Mouse (Mus musculus) neural tube, embryonic 10.5 days (tissue): ENCODE measurements around the gene Traf4.
A peak's percentile ranks its signal among the peaks of the same experiment; 100 is the strongest.

Source experiments
- DNase-seq: peaks from one replicate; pipeline ENCODE4 v3.0.0-alpha.2; 2017; ENCODE audit warnings: low spot score; ENCODE audit errors: extremely low spot score

The Traf4 gene

GRCm38 (mm10) chr11:78182961-78183844 is 17.8 kb upstream of the Traf4 start, which contains the start of gene Rpl23a:
Rpl23a (minus strand) TSS chr11:78183584.
- DNase-seq = peak; percentile 90

GRCm38 (mm10) chr11:78182450-78182849 is 17.1 kb upstream of the Traf4 start:
- DNase-seq = no peak

- no peak for DNase-seq
Measured at GRCm38 (mm10) chr11:78181830-78182357, 16.5 kb upstream of the Traf4 start.

DNA sequence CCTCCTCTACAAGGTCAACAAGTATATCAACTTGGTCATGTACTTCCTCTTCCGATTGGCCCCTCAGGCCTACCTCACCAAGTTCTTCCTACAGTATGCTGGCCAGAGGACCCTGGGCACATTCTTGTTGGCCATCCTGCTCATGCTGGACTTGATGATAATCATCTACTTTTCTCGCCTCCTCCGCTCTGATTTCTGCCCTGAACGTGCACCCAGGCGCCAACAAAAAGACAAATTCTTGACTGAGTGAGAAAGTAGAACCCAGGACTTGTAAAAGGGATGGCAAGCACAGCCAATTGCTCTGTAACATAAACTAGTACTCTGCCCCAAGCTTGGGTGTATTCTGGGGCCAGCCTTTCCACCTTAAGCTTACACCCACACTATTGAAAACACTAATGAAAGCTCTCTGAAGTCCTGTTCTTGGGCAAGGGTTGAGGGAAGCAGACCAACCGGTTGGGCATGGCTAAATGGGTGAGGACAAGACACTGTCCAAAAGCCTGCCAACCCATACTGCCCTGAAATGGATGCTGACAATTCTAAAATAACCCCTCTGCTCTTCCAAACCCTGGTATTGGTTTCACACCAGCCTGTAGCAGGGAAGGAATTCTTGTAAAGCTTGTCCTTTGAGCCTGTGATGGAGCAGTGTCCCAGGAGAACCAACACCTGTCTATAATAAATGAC is 14.8 kb upstream of the Traf4 start:
- no peak for DNase-seq

DNA sequence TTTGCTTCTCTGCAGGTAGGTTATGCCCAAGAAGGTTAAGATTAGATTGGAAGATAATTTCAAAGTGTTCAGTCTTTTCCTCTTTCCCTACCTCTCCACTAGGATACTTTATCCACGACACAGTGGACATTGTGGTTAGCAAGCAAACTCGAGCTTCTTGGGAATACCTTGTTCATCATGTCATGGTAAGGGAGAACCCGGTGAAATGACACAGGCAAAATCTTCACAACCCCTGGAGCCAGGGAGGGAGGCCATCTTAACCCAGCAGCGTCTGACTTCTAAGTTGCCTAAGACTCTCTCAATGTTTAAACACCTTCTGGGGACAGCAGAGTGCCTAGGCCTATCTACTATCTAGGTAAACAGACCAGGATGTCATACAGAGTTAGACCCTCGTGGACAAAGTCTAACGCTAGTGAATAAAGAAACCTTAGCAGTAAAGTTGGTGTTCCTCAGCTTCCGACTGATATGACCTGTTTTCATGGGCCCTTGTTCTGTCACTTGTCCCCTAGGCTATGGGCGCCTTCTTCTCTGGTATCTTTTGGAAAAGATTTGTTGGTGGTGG is 14.1 kb upstream of the Traf4 start:
- no peak for DNase-seq

DNA sequence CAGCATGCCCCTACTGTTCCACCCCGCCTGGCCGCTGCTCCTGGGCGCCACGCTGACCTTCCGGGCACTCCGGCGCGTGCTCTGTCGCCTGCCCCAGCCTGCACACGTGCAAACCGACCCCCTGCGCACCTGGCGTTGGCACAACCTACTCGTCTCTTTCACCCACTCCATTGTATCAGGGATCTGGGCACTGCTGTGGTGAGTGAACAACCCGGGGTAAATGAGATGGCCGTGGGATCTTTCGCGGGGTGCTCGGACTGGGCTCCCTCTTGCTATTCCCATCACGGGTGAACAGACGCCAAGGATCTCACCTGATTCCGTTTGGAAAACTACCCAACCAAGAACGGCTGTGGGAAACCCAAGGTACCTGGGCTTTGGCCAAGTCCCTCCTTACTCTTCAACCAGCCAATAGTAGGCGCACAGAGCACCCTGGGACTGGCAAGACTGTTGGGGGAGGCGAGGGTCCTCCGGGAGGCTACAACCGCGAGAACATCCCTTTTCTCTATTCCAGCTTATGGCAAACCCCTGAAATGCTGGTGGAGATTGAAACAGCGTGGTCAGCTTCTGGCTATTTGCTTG is 13.6 kb upstream of the Traf4 start:
- no peak for DNase-seq

- peak; percentile 98 for DNase-seq
Measured at GRCm38 (mm10) chr11:78177903-78178858, 12.8 kb upstream of the Traf4 start.

DNA sequence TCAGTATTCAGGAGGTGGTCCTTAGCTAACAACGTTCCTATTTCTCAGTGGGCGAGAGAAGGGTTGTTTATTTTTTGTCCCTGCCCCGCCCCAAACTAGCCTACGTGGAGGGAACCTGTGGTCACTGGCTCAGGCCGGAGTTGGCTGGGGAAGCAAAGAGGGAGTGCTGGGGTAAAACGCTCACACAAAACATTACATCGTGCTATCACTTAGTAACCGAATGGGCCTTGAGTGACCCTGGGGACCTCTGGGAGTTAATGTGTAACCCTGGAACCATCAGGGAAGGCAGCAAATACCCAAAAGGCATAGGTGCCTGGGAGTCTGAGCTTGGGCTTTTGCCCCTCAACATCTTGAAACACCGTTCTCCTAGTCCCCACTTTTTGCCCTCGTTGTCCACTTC is 12.0 kb upstream of the Traf4 start:
- no peak for DNase-seq

DNA sequence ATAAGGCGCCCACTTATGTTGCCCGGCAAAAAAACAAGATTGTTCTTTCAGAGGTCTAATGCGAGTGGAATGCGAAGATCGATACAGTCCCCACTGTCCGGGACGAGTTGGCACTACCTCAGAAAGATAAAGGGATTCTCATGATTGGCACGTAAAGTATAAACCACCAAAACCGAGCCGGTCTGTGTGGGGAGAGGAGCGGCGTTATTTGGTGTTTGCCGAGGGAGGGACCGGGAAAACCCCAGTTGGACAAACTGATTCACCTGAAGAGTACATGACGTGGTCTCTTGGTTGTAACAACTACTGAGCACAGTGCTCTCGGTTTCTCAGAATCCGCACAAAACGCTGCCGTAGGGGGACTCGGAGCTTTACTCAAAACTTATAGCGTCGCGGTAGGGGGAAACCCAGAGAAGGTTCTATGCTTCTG is 11.5 kb upstream of the Traf4 start:
- no peak for DNase-seq

DNA sequence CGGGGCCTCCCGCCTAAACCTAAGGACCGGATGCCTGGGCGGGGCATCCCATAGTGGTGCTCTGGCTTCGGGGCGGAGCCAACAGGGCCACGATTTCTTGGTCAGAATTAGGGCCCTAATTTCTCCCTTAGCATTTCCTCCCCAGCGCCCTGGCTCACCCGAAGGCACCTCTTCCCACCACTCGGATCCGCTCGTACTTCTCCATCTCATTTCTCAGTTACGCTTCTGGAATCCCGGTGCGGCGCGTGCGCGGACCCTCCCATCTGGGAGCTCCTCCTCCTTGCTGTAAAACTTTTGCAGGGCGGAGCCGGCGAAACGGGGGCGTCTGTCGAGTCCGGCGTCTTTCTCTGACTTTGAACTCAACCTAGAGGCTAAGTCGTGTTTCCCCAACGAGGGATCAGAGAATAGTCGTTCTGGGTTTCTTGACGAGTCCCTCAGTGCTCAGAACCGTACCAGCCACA is 11.0 kb upstream of the Traf4 start, which contains the start of the genes Nek8 and Tlcd1:
Gene Nek8, minus strand, starts transcription at position 274 of the 461 bp plus-strand sequence.
Gene Tlcd1, plus strand, starts transcription at position 310 of the 461 bp plus-strand sequence.
- peak; percentile 90 for DNase-seq

GRCm38 (mm10) chr11:78175771-78176401 is 10.5 kb upstream of the Traf4 start:
- no peak for DNase-seq

GRCm38 (mm10) chr11:78174506-78174905 is 9.1 kb upstream of the Traf4 start:
- no peak for DNase-seq

DNA sequence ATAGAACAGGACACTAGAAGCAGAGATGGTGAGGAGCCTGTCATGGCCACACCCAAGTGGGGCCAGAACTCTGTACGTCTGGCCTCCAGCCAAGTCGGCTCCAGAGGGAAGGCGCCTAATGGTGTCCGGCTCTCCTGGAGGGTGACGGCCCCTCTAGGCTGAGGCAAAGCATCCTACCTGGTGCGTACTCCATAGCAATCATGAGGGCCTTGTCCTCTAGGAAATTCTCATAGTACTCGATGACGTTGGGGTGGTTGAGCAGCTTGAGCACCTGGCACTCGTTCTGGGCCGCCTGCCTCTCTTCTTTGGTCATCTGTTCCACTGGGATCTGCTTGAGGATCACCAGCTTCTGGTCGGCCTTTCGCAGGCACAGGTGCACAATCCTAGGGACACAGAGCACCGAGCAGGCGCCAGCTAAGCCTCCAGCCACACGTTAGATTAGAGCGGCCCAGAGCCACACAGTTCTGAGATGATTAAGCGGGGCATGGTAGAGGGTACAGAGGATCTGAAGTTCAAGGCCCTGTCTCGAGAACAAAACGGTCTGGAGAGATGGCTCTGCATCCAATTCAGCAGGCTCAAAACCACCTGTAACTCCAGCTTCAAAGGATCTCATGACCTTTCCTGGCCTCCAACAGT is 7.5 kb upstream of the Traf4 start:
- no peak for DNase-seq

GRCm38 (mm10) chr11:78172034-78172747 is 6.8 kb upstream of the Traf4 start:
- no peak for DNase-seq

DNA sequence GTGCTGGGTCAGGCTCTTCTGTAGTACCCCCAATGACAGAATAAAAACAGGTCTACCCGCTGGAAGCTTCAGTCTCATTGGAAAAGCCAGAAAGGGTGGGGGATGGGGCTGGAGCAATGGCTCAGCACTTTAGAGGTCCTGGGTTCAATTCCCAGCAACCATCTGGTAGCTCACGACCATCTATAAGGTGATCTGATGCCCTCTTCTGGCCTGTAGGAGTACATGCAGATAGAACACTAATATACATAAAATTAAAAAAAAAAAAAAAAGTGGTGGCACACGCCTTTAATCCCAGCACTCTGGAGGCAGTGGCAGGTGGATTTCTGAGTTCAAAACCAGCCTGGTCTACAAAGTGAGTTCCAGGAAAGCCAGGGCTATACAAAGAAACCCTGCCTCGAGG is 5.9 kb upstream of the Traf4 start:
- DNase-seq = no peak

GRCm38 (mm10) chr11:78170306-78170705 is 4.9 kb upstream of the Traf4 start:
- no peak for DNase-seq

DNA sequence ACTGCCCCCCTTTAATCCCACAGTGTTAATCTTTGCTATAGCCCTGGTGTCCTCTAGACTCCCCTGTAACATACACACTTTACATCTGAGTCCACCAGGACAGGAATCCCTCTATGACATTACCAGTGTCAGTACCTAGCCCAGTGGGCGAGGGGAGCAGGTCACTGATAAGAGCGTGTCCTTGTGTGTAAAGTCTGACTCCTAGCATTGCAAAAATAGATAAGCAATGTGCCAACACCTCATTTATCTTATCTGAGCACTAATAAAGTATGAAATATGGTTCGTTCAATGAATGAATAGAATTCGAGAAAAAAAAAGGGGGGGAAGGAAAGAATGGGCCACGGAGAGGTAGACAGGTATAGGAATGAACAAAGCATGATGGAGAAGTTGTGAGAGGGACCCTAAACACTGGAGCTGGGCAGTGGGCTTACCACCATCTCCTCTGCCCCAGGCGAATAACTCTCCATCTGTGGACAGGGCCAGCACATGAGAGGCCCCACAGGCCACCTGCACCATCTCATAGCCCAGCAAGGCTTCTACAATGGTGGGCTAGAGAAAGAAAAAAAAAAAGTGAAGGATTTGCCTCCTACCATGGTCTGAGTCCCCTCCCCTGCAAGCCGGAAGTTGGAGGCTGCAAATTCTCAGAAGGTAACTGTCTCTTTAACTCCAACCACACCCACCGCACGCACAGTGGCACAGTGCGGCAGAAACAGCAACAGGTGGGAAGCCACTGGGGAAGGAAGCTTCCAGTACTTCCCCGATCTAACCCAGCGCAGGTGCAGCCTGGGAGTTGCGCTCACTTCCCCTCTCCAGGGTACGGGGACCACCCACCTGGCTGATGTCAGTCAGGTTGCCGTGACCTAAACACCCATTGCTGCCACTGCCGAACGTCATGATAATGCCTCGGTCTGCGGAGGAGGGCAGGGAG is 3.4 kb upstream of the Traf4 start:
- DNase-seq = no peak
